Mouse (Mus musculus) thymus, postnatal 0 days (tissue): ENCODE measurements around the gene Limk1. TPM values are rescaled to one million over a fixed set of nuclear protein-coding genes. Genes with fewer than 3 reads are reported as not detected.
"Not testable (repeated sequence)": the region's sequence is repeated elsewhere in the genome, so short reads cannot be mapped to it uniquely, and the experiment has no call there.

Experiments used
- DNase-seq: peaks from one replicate; pipeline ENCODE4 v3.0.0-alpha.2; 2015; ENCODE audit warnings: low spot score
- polyA plus RNA-seq: library from polyadenylated mRNA; unstranded; fragments of >200 nt; fragmentation: Nextera tagmentation; extraction: Ambion mirVana; gene quantifications from 2 replicates; pipeline ENCODE4 v1.2.1, GENCODE M21; 2015

The Limk1 gene
- polyA plus RNA-seq, 1 experiment from 2014 or later, result 3.8 TPM

DNA sequence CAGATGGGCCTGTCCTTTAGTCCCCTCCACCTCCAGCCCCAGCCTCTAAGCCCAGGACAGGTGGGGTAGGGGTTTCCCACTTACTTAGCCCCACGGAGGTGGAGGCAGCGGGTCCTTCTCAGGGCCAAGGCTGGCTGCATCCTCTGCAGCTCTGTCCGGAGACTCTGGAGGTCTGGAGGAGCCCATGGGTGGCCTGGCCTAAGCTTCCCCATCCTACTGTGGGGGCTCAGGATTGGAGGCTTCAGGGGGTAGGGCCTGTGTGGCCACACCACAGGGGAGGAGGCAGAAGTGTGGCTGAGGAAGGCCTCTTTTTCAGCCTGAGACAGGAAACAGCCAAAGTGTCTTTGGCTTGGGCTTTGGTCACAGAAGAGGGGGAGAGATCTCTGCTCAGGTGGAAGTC is 10.4 kb downstream of the Limk1 start:
- DNase-seq, result peak; percentile 40

DNA sequence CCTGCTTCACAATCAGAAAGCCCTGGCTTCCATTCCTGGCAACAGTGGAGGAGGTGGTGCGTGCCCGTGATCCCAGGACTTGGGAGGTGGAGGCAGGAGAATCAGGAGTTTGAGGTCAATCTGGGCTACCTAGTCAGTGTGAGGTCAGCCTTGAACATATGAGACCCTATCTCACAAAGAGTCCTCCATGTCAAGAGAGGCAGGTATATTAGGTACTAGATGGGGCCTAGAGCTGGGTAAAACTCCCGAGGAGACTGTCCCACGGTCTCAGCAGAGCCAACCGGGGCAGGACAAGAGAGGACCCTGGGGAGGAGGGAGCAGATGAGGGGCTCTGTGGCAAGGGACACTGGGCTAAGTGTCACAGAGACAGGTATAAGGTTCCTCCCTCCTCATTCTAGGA is 10.9 kb downstream of the Limk1 start:
- no peak for DNase-seq

DNA sequence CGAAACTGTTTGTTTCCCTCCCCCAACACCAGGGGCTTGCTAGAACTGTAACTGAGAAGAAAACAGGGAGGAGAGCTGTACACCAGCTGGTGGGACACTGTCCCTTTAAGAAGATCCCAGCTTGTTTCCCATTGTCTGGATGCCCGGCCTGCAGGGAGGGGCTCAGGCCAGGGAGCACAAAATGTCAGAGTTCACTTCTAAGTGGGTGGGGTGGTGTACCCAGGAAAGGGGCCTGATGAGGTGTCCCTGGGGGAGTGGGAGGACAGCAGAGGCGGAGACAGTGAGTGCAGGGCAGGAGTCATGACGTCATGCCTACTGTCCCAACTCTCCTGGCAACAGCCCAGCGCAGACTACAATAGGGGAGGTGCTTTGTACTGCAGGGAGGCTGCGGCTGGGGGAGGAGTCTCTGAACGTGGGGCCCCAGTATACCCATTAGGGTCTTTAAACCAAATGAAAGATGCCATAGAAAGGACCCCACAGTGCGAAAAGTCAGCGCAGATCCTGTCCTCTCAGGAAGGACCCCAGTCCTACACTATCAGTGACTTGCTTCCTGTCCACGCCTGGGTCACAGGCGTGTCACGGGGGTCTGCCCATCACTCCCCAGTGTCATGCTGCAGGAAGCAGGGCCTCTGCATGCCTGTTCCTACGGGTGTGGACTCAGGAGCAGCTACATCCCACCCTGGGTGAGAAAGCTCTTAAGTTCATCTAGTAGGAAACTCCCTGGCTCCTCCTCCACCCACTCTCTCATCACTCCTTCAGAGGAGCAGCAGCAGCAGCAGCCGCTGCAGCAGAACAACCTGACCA is 12.2 kb downstream of the Limk1 start:
- peak; percentile 77 for DNase-seq

DNA sequence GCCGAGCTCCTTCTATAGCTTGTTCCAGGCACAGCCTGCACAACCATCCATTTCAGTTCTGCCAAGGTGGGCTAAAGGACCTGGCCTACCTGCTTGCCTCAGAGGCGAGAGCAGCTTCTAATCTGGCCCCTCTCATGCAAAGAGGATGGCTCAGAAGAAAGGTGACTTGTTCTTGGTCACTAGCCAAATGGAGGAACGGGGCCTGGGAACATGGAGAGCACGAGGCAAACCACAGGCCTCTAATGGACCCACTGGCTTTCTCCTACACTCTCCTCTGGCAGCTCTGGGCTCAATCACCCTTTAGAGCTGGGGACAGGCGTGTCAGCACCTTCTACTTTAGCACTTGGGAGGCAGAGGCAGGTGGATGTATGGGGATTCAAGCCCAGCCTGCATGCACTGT is 13.4 kb downstream of the Limk1 start:
- DNase-seq, result no peak

DNA sequence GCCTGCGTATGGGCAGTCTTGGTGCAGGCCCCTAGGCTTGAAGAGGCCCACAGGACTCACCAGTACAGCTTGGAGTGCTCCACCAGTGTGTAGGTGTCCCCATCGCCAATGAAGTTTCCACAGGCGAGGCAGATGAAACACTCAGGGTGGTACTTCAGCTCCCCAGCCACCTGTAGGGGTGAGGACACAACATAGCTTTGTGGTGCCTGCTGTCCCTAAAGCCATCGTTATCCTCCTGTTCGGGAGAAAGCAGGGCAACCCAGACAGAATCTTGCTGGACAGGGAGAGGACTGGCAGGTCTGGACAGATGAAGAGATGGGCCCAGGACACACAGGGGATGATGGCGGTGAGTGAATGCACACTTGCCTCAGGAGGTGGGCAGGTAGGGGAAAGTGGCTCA is 15.8 kb downstream of the Limk1 start:
- no peak for DNase-seq

DNA sequence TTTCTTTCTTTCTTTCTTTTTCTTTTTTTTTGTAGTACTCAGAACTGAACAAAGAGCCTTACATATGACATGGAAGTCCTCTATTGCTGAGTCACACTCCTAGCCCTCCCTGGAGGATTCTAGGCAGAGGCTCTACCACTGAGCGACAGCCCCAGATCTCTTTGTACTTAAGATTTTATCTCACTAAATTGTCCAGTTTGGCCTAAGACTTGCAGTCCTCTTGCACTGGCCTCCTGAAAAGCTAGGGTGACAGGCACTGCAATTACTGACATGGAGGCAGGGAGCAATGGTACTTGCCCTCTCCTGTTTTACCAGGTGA is 16.2 kb downstream of the Limk1 start:
- no peak for DNase-seq

DNA sequence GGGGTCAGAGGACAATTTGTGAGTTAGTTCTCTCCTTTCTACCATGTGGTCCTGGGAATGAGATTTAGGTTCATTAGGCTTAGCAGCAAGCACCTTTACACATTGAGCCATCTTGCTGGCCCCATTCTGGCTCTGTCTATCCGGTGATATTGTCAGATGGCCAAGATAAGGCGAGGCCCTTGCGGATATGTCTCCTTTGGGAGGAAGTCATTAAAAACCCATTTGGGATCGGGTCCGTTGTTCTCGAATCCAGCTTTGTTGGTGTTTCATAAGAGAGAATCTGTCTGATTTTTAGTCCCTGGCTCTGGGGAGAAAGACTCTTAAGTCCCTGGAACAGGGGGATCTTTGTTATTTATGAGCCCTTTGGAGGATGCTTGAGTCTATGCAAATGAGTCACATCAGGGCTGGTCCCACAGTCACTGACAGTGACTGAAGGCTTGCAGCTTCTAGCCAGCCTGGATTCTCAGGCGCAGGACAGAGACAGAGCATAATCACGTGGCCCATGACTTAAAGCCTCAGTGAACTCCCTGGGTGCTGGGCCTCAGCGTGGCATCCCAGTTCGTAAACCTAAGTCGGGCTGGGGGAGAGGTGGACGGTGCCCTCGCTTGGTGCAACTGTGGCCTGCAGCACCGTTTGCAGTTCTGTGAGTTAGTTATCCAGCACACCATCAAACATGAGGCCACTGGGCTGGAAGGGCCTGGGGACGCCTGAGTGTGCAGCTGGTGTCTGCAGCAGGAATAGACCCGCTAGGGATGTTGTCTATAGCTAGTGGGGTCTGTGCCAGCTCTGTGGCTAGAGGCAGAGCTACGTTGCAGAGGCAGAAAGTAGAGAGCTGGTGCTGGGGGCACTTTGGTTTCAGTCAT is 16.8 kb downstream of the Limk1 start:
- no peak for DNase-seq

DNA sequence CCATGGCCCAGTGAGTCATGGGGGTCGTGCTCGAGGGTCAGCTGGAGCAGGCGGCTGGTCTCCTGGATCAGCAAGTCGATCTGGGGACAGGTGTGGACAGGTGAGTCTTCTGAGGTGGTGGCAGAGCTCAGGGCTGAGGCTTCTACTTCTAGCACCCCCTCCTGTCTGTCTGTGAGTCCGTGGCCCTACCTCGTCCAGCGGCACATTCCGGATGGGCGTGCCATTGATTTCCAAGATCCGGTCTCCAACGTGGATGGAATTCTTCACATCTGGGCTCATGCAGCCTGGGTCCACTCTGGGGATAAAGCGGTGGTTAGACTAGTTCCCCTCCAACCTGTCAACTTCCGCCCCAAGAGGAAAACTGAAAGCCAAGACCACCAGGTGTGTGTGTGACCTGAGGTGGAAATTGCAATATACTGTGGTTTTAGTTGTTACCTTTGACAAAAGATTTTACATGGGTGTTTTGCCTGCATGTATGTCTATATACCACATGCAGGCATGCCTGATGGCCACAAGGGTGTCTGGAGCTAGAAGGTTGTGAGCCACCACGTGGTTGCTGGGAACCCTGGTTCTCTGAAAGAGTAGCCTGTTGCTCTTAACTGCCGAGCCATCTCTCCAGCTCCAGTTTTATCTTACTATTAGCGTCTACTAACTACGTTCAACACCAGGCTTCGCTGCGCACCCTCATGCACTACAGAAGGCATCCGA is 19.2 kb downstream of the Limk1 start:
- DNase-seq, result no peak

DNA sequence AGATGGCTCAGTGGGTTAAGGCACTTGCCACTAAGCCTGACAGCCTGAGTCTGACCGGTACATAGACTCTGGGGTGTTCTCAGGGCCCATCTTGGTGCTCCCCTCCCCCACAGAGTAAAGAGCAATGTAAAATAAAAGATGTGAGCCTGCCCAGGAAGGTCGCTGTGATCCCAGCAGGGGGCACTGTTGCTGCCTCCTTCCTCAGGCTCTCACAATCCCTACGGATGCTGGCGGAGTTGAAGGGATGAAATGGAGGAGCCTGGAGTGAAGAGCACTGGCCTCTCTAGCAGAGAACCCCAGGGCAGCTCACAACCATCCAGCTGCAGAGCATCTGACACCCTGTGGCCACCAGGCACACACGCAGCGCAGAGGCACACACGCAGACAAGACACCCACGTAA is 19.9 kb downstream of the Limk1 start:
- no peak for DNase-seq

DNA sequence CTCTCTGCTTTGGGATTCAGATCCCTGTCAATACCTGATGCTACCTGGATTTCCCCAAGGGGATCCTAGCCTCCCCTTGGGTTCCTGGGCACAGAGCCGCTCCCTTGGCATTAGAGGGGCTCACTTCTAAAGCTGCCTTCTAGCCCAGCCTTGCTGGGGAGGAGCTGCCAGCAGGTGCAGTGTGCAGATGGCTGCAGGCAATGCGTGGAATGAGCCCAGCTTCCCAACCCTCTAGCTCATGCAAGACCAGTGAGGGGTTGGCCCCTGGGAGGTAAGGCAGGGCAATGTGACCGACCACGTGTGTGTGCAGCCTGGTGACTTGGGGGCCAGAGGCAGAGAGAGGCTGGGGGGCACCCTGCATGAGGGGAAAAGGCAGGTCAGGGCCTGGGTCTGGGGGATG is 31.7 kb downstream of the Limk1 start:
- no peak for DNase-seq

DNA sequence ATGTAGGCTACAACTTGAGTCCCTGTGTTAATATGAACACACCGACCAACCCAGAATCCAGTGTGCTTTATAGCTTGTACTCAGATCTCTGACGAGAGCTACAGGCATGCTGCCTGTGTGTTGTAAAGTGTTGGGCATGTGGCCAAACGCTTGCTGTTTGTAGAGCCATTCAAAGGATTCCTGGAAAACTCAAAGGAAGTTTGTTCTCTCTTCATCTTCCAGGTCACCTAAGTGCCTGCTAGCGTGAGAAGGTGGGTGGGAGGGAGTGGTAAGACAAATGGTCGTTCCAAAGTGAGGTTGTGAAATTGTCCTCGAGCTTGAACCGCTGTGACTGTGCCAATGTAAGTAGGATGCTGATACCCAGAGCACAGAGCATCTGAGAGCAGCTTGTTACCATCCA is 36.4 kb downstream of the Limk1 start:
- DNase-seq, result no peak

DNA sequence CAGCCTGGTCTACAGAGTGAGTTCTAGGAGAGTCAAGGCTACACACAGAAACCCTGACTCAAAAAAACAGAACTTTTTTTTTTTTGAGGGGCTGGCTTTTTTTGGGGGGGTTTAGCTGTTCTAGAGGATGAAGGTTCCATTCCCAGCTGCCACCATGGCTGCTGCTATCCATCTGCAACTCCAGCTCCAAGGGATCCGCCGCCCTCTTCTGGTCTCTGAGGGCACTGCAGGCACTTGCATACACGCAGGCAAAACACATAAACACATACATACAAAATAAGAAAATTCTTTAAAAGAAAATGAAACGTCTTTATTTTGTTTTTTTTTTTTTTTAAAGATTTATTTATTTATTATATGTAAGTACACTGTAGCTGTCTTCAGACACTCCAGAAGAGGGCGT is 37.5 kb downstream of the Limk1 start:
- DNase-seq, result peak; percentile 42

DNA sequence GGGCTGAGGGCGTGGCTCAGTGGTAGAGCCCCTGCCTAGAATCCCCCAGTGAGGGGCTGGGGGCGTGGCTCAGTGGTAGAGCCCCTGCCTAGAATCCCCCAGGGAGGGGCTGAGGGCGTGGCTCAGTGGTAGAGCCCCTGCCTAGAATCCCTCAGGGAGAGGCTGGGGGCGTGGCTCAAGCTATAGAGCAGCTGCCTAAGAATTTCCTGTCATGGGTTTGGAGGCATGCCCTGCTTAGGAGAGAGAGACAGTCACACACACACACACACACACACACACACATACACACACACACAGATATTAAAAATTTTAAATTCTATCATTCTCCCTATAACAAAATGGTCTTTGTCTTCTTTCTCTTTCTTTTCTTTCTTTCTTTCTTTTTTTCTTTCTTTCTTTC is 39.4 kb downstream of the Limk1 start:
- DNase-seq, result not testable (repeated sequence)

DNA sequence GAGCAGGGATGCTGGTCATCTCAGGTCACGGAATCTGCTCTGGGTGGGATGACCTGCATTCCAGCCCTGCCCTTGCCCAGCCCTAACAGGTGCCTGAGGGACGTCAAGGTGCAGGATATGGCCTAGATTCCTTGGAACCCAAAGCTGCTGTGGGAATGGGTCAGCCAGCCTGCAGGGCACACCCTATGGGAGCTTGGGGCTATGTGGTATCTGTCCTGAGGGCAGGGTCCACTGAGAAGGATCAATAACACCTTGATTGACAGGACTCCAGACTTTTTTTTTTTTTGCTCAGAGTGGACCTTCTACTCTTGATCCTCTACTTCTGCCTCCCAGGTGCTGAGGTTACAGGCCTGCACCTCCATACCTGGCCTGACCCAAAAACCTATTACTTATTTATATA is 41.0 kb downstream of the Limk1 start:
- no peak for DNase-seq

DNA sequence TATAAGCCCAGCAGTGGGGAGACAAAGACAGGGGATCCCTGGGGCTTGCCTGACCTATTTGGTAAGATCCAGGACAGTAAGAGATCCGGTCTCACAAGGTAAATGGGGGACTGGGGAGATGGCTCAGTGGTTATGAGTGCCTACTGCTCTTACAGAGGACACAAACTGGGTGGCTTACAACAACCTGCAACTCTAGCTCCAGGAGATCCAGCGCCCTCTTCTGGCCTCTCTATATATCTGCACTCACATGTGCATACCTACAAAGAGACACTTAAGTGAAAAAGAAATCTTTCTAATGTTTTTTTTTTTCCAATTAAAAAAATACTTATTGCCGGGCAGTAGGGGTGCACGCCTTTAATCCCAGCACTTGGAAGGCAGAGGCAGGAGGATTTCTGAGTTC is 41.9 kb downstream of the Limk1 start:
- DNase-seq, result no peak

DNA sequence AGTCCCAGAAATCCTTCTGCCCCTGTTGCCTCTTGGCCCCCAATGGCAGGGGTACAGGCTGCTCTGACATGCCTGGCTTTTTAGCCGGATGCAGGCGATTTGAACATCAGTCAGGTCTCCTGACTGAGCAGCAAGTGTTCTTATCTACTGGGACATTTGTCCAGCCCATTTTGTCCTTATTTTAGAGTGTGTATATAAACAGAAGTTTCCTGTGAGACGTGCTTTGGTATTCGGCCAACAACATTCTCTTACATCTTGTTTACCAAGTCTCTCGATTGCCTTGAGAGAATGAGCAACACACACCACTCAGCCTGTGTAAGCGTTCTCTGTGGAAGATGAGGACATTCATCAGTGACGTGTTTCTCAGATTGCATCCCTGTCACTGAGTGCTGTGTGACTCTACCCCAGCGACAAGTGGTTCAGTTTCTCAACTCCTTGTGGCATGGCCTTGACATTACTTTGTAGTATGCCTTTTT is 43.7 kb downstream of the Limk1 start:
- DNase-seq, result no peak

DNA sequence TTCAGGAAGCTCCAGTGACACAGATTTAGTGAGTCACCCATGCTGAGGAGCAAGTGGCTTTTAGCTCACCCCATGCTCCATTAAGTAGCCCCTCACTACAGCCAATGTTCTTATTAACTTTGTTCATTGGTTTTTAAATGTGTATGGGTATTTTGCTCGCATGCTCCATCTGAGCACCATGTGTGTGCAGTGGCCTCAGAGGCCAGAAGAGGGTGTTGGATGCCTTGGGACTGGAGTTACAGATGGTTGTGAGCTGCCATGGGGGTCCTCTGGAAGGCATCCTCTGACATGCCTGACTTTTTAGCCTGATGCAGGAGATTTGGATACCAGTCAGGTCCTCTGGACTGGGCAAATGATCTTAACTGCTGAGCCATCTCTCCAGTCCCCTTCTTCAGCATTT is 44.3 kb downstream of the Limk1 start:
- no peak for DNase-seq

DNA sequence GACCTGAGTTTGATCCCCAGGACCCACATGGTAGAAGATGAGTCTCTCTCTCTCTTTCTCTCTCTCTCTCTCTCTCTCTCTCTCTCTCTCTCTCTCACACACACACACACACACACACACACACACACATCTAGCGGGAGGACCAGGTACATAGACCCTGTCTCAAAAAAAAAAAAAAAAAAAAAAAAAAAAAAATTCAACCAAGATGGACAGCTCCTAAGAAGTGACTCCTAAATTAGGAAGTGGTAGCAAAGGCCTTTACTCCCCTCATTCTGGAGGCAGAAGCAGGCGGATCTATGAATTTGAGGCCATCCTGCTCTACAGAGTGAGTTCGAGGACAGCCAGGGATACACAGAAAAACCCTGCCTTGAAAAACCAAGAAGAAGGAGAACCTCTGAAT is 48.0 kb downstream of the Limk1 start:
- no peak for DNase-seq

DNA sequence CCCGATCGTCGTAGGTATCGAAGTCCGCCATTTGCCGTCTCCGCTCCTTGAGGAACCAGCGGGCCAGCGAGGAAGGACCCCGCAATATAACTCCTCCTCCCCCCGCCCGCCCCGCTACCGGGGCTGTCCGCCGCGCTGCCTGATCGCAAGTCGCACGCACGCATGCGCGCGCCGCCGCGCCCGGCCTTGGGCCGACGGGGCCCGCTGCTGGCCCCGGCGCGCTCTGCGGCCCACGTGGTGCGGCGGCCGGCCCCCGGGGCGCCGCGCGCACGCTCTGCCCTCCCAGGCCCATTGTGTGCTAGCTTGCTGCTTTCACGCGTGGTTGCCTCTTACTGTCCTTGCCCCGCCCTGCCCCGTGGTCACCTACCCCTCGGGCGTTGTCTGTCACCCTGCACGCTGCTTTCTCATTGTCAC is 49.1 kb downstream of the Limk1 start, which contains the start of gene Eif4h:
Eif4h (minus strand) TSS at position 222 of the 414 bp plus-strand sequence.
- DNase-seq, result peak; percentile 96

DNA sequence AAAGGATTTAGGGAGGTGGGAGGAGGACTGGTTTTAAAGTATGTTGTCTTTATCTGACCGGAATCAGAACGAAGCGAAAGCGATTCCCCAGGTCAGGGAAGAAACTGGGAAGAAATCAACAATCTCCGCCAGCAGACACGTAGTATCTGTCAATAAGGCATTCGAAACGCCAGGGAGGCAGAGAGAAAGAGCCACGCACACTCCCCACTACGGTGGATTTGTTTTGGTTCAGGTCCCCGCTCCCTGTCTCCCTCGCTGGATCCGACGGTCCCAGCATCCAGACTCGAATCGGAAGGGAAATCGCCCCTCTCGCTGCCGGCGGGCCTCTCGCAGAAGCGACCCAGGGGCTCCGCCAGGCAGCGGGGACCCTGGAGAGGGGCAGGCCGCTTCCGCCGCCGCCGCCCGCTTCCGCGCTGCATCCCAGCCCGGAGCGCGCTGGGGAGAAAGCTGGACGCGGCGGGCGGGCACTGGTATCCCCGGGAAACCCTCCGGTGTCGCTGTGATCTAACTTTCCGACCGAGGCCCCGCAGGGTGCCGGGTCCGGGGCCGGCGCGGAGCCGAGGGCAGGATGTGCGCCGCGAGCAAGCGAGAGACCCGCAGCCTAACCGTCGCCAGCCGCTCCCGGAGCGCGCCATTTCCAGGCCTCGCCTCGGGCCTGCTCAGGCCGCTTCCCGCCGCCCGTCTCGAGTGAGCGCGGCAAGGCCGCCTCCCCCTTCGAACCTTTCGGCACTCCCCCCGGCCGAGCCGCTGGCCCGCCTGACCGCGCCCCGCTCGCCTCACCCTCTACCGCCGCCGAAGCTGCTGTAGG is 49.7 kb downstream of the Limk1 start:
- peak; percentile 71 for DNase-seq

DNA sequence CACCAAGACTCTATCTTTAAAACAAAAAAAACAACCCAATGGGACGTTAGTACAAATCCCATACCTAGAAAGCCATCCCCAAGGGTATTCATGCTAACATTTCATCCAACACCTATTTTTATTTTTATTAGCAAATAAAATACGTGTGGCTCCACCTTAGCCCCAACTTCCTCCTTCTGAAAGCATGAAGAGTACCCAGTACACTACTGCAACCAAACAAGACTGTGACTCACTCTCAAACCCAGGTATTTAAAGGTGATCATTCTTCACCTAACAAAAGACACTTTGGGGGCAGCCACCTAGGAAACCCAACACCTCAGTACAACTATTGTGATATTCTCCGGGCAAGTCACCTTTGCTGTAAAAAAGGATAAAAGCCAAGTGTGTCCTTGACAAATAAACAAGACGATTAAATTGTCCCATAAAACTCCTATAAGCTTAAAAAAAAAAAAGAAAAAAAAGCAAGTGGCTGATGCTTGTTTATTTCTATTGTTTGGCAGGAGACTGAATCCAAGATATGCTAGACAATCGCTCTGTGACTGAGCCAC is 50.5 kb downstream of the Limk1 start:
- no peak for DNase-seq
